Mouse (Mus musculus): ENCODE measurements around the gene Fbxl14. TPM values are rescaled to one million over a fixed set of nuclear protein-coding genes. Genes with fewer than 3 reads are reported as not detected.

Fbxl14 gene
- polyA plus RNA-seq, 1 experiment from 2014 or later: 2.1 TPM

- H3K4me2 ChIP-seq (ENCODE audit: low read depth, low read length): peak overlapping the region; percentile 59
- peaks cover 5% of the 10 kb centered on the region for H3K4me1 ChIP-seq (ENCODE audit: control insufficient read depth, low read depth, low read length)
- H3K4me3 ChIP-seq (ENCODE audit: low read depth, low read length): peak overlapping the region; percentile 40
- H3K27ac ChIP-seq (ENCODE audit: low read length): no peak overlapping the region
- no peaks in the 10 kb centered on the region for H3K9me3 ChIP-seq (replicated peaks; ENCODE audit: control insufficient read depth, low read length)
- ATAC-seq (ENCODE audit: low read depth): no peak
- H3K27me3 ChIP-seq (ENCODE audit: control insufficient read depth, insufficient read depth, low read depth, low read length): peaks cover 52% of the 10 kb centered on the region
- H3K36me3 ChIP-seq (ENCODE audit: control insufficient read depth, insufficient read depth): no peaks in the 10 kb centered on the region
- no peak overlapping the region for H3K9ac ChIP-seq (ENCODE audit: low read depth, low read length)
- WGBS (ENCODE audit: insufficient replicate concordance): 15% methylated on average over 18 of the region's 18 CpGs
Measured at GRCm38 (mm10) chr6:119448321-119449059, 31.0 kb upstream of the Fbxl14 start.

GRCm38 (mm10) chr6:119449060-119449499 is 30.4 kb upstream of the Fbxl14 start:
- WGBS (ENCODE audit: insufficient replicate concordance): 3% methylated on average over 23 of the region's 23 CpGs
- ATAC-seq (ENCODE audit: low read depth): peak; percentile 52
- H3K4me1 ChIP-seq (ENCODE audit: control insufficient read depth, low read depth, low read length): peaks cover 5% of the 10 kb centered on the region
- no peak overlapping the region for H3K27ac ChIP-seq (ENCODE audit: low read length)
- peaks cover 52% of the 10 kb centered on the region for H3K27me3 ChIP-seq (ENCODE audit: control insufficient read depth, insufficient read depth, low read depth, low read length)
- H3K36me3 ChIP-seq (ENCODE audit: control insufficient read depth, insufficient read depth): no peaks in the 10 kb centered on the region
- H3K9ac ChIP-seq (ENCODE audit: low read depth, low read length): no peak overlapping the region
- H3K4me2 ChIP-seq (ENCODE audit: low read depth, low read length): peak overlapping the region; percentile 59
- no peaks in the 10 kb centered on the region for H3K9me3 ChIP-seq (replicated peaks; ENCODE audit: control insufficient read depth, low read length)
- peak overlapping the region; percentile 40 for H3K4me3 ChIP-seq (ENCODE audit: low read depth, low read length)

GRCm38 (mm10) chr6:119450965-119451943 is 28.2 kb upstream of the Fbxl14 start:
- Histone ChIP-seq H3K4me2 (ENCODE audit: low read depth, low read length) (no peak overlapping the region), H3K9me3 (replicated peaks; ENCODE audit: control insufficient read depth, low read length) (no peaks in the 10 kb centered on the region), H3K27me3 (ENCODE audit: control insufficient read depth, insufficient read depth, low read depth, low read length) (peaks cover 52% of the 10 kb centered on the region), H3K9ac (ENCODE audit: low read depth, low read length) (no peak overlapping the region), H3K27ac (ENCODE audit: low read length) (no peak overlapping the region), H3K4me1 (ENCODE audit: control insufficient read depth, low read depth, low read length) (peaks cover 5% of the 10 kb centered on the region), H3K4me3 (ENCODE audit: low read depth, low read length) (no peak overlapping the region), H3K36me3 (ENCODE audit: control insufficient read depth, insufficient read depth) (no peaks in the 10 kb centered on the region)
- 13% methylated on average over 14 of the region's 14 CpGs for WGBS (ENCODE audit: insufficient replicate concordance)
- ATAC-seq (ENCODE audit: low read depth): no peak

- no peaks in the 10 kb centered on the region for H3K9me3 ChIP-seq (replicated peaks; ENCODE audit: control insufficient read depth, low read length)
- H3K27me3 ChIP-seq (ENCODE audit: control insufficient read depth, insufficient read depth, low read depth, low read length): peaks cover 52% of the 10 kb centered on the region
- H3K4me3 ChIP-seq (ENCODE audit: low read depth, low read length): no peak overlapping the region
- no peaks in the 10 kb centered on the region for H3K36me3 ChIP-seq (ENCODE audit: control insufficient read depth, insufficient read depth)
- H3K4me1 ChIP-seq (ENCODE audit: control insufficient read depth, low read depth, low read length): peaks cover 5% of the 10 kb centered on the region
- no peak overlapping the region for H3K9ac ChIP-seq (ENCODE audit: low read depth, low read length)
- peak overlapping the region; percentile 23; the same call in 1 of the 2 replicates for H3K4me2 ChIP-seq (ENCODE audit: low read depth, low read length)
- 4% methylated on average over 15 of the region's 15 CpGs for WGBS (ENCODE audit: insufficient replicate concordance)
- ATAC-seq (ENCODE audit: low read depth): no peak
- no peak overlapping the region for H3K27ac ChIP-seq (ENCODE audit: low read length)
Measured at GRCm38 (mm10) chr6:119451981-119452499, 27.4 kb upstream of the Fbxl14 start.

GRCm38 (mm10) chr6:119458166-119458565 is 21.3 kb upstream of the Fbxl14 start:
- Histone ChIP-seq H3K4me2 (ENCODE audit: low read depth, low read length) (no peak overlapping the region), H3K9me3 (replicated peaks; ENCODE audit: control insufficient read depth, low read length) (no peaks in the 10 kb centered on the region), H3K27ac (ENCODE audit: low read length) (no peak overlapping the region), H3K36me3 (ENCODE audit: control insufficient read depth, insufficient read depth) (no peaks in the 10 kb centered on the region), H3K4me3 (ENCODE audit: low read depth, low read length) (no peak overlapping the region), H3K9ac (ENCODE audit: low read depth, low read length) (no peak overlapping the region), H3K4me1 (ENCODE audit: control insufficient read depth, low read depth, low read length) (no peaks in the 10 kb centered on the region), H3K27me3 (ENCODE audit: control insufficient read depth, insufficient read depth, low read depth, low read length) (no peaks in the 10 kb centered on the region; the same call in none of the 2 replicates)
- ATAC-seq (ENCODE audit: low read depth): no peak
- WGBS (ENCODE audit: insufficient replicate concordance): 51% methylated on average over 8 of the region's 8 CpGs

- WGBS (ENCODE audit: insufficient replicate concordance): 47% methylated on average over 4 of the region's 4 CpGs
- Histone ChIP-seq H3K9ac (ENCODE audit: low read depth, low read length) (no peak overlapping the region), H3K27me3 (ENCODE audit: control insufficient read depth, insufficient read depth, low read depth, low read length) (no peaks in the 10 kb centered on the region; the same call in 1 of the 2 replicates)
Measured at GRCm38 (mm10) chr6:119459041-119459440, 20.4 kb upstream of the Fbxl14 start.

GRCm38 (mm10) chr6:119460391-119460790 is 19.1 kb upstream of the Fbxl14 start:
- H3K4me2 ChIP-seq (ENCODE audit: low read depth, low read length): no peak overlapping the region
- no peaks in the 10 kb centered on the region for H3K36me3 ChIP-seq (ENCODE audit: control insufficient read depth, insufficient read depth)
- no peaks in the 10 kb centered on the region; the same call in 1 of the 2 replicates for H3K27me3 ChIP-seq (ENCODE audit: control insufficient read depth, insufficient read depth, low read depth, low read length)
- no peak overlapping the region for H3K9ac ChIP-seq (ENCODE audit: low read depth, low read length)
- H3K4me1 ChIP-seq (ENCODE audit: control insufficient read depth, low read depth, low read length): no peaks in the 10 kb centered on the region
- H3K9me3 ChIP-seq (replicated peaks; ENCODE audit: control insufficient read depth, low read length): no peaks in the 10 kb centered on the region
- no peak overlapping the region for H3K27ac ChIP-seq (ENCODE audit: low read length)
- no peak overlapping the region for H3K4me3 ChIP-seq (ENCODE audit: low read depth, low read length)
- WGBS (ENCODE audit: insufficient replicate concordance): 68% methylated on average over 5 of the region's 5 CpGs
- no peak for ATAC-seq (ENCODE audit: low read depth)

More at GRCm38 (mm10) chr6:119459041-119459440, 20.4 kb upstream of the Fbxl14 start:
- no peak overlapping the region for H3K27ac ChIP-seq (ENCODE audit: low read length)
- no peak overlapping the region for H3K4me2 ChIP-seq (ENCODE audit: low read depth, low read length)
- H3K4me1 ChIP-seq (ENCODE audit: control insufficient read depth, low read depth, low read length): no peaks in the 10 kb centered on the region
- H3K36me3 ChIP-seq (ENCODE audit: control insufficient read depth, insufficient read depth): no peaks in the 10 kb centered on the region
- H3K9me3 ChIP-seq (replicated peaks; ENCODE audit: control insufficient read depth, low read length): no peaks in the 10 kb centered on the region
- H3K4me3 ChIP-seq (ENCODE audit: low read depth, low read length): no peak overlapping the region
- ATAC-seq (ENCODE audit: low read depth): no peak

GRCm38 (mm10) chr6:119466161-119466560 is 13.3 kb upstream of the Fbxl14 start:
- 87% methylated on average over 1 of the region's 1 CpGs for WGBS (ENCODE audit: insufficient replicate concordance)
- Histone ChIP-seq H3K27me3 (ENCODE audit: control insufficient read depth, insufficient read depth, low read depth, low read length) (peaks cover 3% of the 10 kb centered on the region; the same call in 1 of the 2 replicates), H3K9me3 (replicated peaks; ENCODE audit: control insufficient read depth, low read length) (no peaks in the 10 kb centered on the region), H3K27ac (ENCODE audit: low read length) (no peak overlapping the region), H3K4me1 (ENCODE audit: control insufficient read depth, low read depth, low read length) (no peaks in the 10 kb centered on the region; the same call in 1 of the 2 replicates), H3K4me2 (ENCODE audit: low read depth, low read length) (no peak overlapping the region), H3K4me3 (ENCODE audit: low read depth, low read length) (no peak overlapping the region), H3K36me3 (ENCODE audit: control insufficient read depth, insufficient read depth) (no peaks in the 10 kb centered on the region), H3K9ac (ENCODE audit: low read depth, low read length) (no peak overlapping the region)
- ATAC-seq (ENCODE audit: low read depth): no peak
